Mouse (Mus musculus): ENCODE data around the gene Pnp.

GRCm38 (mm10) chr14:50896747-50897373 lies 34.0 kb upstream of the Pnp start:
- no peak for TF ChIP-seq CTCF (IDR thresholded peaks at IDR 0.05)
- no peak for TF ChIP-seq EP300 (IDR thresholded peaks at IDR 0.05)
